Mouse (Mus musculus) embryonic stem cell, embryonic (primary cell): Measurements from ENCODE around the gene Fgd3.

ENCODE experiments used
- CTCF ChIA-PET, 4 experiments: fragments of 300-600 bp in 2 of 4; fragments of 350-600 bp in 2 of 4; sonication (Branson Sonifier 250); formaldehyde crosslinking; loops; one replicate each; lab custom pipeline; 2022; ENCODE audit warnings: inconsistent platforms in 2 of 4; lab: Charles Lee
- POLR2A ChIA-PET, 4 experiments: fragments of 300-600 bp in 2 of 4; fragments of 350-600 bp in 2 of 4; sonication (Branson Sonifier 250); formaldehyde crosslinking; loops; one replicate each; lab custom pipeline; 2022; ENCODE audit warnings: antibody characterized with exemption in 4 of 4, inconsistent platforms in 1 of 4; lab: Charles Lee

The Fgd3 gene

DNA sequence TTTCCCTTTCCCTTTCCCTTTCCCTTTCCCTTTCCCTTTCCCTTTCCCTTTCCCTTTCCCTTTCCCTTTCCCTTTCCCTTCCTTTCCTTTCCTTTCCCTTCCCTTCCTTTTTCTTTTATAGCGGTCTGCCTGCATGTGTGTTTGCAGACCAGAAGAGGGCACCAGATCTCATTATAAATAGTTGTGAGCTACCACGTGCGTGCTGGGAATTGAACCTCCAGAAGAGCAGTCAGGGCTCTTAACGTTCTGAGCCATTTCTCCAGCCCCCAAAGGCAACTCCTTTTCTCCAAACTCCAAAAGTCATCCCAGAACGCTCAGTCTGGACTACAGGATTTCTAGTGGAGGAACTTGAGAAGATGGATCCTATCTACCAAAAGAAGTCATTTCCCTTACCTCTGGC, 99.2 kb downstream of the Fgd3 start:
- POLR2A ChIA-PET, result interaction anchor here in 2 of 4 experiments (0.6 to 1.3 kb wide), 11 partner anchors 9 to 263 kb away, joined by 3 to 6 read pairs (median 3); no protein-coding TSS in a partner anchor
- CTCF ChIA-PET, result interaction anchor here (0.6 to 1.6 kb wide), 20 partner anchors 9 to 1193 kb away, joined by 3 to 14 read pairs (median 4); no protein-coding TSS in a partner anchor

DNA sequence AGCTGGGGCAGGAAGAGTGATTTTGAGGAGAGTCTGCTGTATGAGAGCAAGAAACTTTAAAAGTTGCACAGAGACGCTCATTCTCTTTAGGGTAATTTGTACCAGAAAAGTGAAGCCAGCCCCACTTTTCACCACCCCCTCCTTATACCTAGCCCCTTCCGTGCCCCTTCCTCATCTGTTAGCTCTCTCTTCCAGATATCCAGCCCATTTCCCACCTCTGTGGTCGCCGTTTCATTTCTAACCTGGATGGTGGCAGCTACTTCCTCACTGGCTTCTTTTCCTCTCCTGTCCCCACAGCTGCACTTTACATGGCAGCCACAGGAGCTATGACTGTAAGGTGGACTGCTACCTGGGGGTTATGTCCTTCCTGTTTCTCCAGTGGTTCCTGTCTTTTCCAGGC, 100.7 kb downstream of the Fgd3 start:
- POLR2A ChIA-PET, result interaction anchor here in 1 of 4 experiments (1.1 to 1.6 kb wide), 2 partner anchors 12 to 32 kb away, joined by 3 to 4 read pairs; partner anchors contain the start of gene Ninj1
- CTCF ChIA-PET, result interaction anchor here in 1 of 4 experiments (0.6 kb wide), 1 partner anchor 28 kb away, joined by 8 read pairs; no protein-coding TSS in a partner anchor

DNA sequence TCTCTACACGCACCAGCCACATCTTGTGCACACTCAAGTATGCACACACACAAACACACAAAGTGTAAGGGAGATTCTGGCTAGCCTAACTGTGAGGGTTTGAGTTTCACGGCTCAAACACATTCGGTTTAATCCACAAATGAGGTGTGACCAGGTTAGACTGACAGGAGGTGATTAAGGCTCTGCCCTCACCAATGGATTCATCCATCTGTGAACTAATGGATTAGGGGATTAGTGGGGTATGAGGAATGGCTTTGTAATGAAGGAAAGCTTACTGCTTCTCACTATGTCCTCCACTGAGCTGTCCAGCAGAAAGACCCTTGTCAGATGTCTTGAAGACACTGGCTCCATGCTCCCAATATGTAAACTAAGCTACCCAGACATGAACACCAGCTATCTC, 101.5 kb downstream of the Fgd3 start:
- CTCF ChIA-PET, result interaction anchor here in 2 of 4 experiments (0.6 kb wide), 2 partner anchors 11 to 29 kb away, joined by 4 to 8 read pairs; no protein-coding TSS in a partner anchor
- POLR2A ChIA-PET, result interaction anchor here in 1 of 4 experiments (1.1 to 1.6 kb wide), 2 partner anchors 13 to 32 kb away, joined by 3 to 4 read pairs; partner anchors contain the start of gene Ninj1

- CTCF ChIA-PET, result interaction anchor here in 2 of 4 experiments (0.6 to 1.8 kb wide), 6 partner anchors 12 to 1652 kb away, joined by 3 to 6 read pairs (median 3); no protein-coding TSS in a partner anchor
- POLR2A ChIA-PET, result interaction anchor here in 2 of 4 experiments (0.5 to 3.9 kb wide), 15 partner anchors 7 to 486 kb away, joined by 3 to 50 read pairs (median 5); partner anchors contain the start of genes Bicd2 (in 2 of the 2), Ninj1 (in 1 of the 2) and Susd3 (in 1 of the 2)
These were observed 103.1 kb downstream of the Fgd3 start for GRCm38 (mm10) chr13:49216808-49217561.

- ChIA-PET POLR2A (interaction anchor here in 3 of 4 experiments (0.5 to 3.9 kb wide), 28 partner anchors 8 to 670 kb away, joined by 3 to 50 read pairs (median 4); partner anchors contain the start of genes Bicd2 (in 2 of the 3), Iars (in 1 of the 3), Ninj1 (in 1 of the 3) and Susd3 (in 1 of the 3)), CTCF (interaction anchor here in 3 of 4 experiments (0.5 to 1.8 kb wide), 6 partner anchors 11 to 562 kb away, joined by 3 to 6 read pairs (median 4); no protein-coding TSS in a partner anchor)
These were observed 103.9 kb downstream of the Fgd3 start for GRCm38 (mm10) chr13:49216220-49216552.

DNA sequence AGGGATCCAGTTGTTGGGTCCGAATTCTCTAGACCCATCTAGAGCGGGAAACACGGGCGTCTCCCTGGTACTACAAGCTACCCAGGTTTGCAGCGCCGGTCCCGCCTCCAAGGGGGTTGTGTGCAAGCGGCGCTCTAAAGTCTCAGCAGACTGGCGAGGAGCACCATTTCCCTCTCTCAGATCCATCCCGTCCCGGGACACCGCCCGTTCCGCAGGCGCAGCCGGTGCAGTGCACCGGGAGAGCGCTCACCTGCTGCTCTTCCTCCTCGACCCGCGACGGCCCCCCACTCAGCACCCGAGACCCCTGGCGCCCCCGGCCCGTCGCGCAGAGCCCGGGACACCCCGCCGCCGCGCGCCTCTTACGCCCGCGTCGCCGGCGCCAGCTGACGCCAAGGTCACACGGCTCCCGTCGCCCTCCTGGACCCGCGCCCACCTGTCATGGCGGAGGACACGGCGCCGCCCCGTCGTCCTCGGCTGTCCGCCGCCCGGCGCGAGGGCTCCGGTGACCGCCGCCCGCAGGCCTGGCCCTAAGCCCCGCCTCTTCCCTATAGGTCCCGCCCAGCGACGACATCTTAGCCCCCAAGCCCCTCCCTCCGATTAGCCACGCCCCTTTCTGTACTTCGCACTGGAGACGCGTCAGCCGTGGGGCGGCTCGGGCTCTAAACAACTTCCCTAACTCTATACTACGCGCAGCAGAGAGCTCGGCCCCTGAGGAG, 104.4 kb downstream of the Fgd3 start, which contains the start of gene Card19:
Card19 (minus strand) TSS at position 534 of the 716 bp plus-strand sequence.
- CTCF ChIA-PET, result interaction anchor here in 3 of 4 experiments (0.5 to 1.8 kb wide), 7 partner anchors 10 to 562 kb away, joined by 3 to 6 read pairs (median 4); no protein-coding TSS in a partner anchor

DNA sequence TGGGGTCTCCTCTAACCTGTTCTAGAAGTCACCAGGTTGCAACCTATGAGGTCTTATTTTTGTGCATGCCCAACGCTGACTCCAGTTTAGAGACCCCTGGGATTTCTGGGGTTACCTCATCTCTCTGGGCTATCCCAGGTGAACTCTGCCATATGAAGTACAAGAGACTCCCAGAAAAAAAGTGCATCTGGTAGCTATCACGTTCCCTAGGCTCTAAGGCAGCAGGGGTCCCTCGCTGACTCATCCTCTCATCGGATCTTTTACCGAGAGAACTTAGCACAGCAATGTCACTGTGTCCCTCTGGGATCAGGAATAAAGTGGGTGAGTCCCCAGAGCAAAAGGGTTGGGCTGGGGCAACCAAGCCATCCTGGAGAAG, 105.0 kb downstream of the Fgd3 start:
- ChIA-PET POLR2A (interaction anchor here in 3 of 4 experiments (0.6 to 3.9 kb wide), 18 partner anchors 9 to 669 kb away, joined by 3 to 50 read pairs (median 4); partner anchors contain the start of genes Ninj1 (in 3 of the 3) and Susd3 (in 1 of the 3)), CTCF (interaction anchor here in 2 of 4 experiments (0.5 to 1.0 kb wide), 2 partner anchors 10 to 37 kb away, joined by 3 read pairs; no protein-coding TSS in a partner anchor)

More for the DNA sequence above, 104.4 kb downstream of the Fgd3 start, which contains the start of gene Card19:
- POLR2A ChIA-PET, result interaction anchor here in 3 of 4 experiments (0.5 to 3.9 kb wide), 37 partner anchors 8 to 670 kb away, joined by 3 to 50 read pairs (median 3); partner anchors contain the start of genes Ninj1 (in 3 of the 3), Bicd2 (in 2 of the 3), Susd3 (in 2 of the 3) and Iars (in 1 of the 3)

- POLR2A ChIA-PET, result interaction anchor here (0.6 to 3.9 kb wide), 8 partner anchors 11 to 114 kb away, joined by 3 to 50 read pairs (median 3); partner anchors contain the start of genes Ninj1 (in 2 of the 4) and Susd3 (in 1 of the 4)
- CTCF ChIA-PET, result interaction anchor here in 2 of 4 experiments (0.5 to 1.6 kb wide), 5 partner anchors 9 to 124 kb away, joined by 3 to 6 read pairs (median 3); no protein-coding TSS in a partner anchor
These were observed 105.7 kb downstream of the Fgd3 start for GRCm38 (mm10) chr13:49214454-49214853.

DNA sequence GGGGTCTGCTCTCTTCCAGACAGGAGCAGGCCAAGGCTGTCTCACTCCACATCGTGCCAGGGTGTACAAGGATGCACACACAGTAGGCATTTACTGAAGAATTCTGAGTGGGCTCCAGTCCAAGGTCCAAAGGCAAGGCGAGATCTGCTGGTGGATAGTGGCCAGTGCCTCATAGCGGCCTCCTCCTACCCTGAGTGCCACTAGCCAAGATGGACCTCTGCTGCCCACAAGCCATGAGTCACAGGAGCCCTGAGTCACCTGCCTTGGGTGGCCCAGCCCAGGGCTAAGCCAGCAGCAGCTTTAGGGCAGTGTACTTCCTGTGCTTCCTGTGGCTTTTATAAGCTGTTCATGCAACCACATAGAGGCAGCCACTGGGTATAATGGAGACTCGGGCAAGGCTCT, 106.6 kb downstream of the Fgd3 start:
- POLR2A ChIA-PET, result interaction anchor here in 2 of 4 experiments (0.8 to 3.9 kb wide), 7 partner anchors 9 to 54 kb away, joined by 3 to 50 read pairs (median 3); partner anchors contain the start of gene Ninj1 (in 1 of the 2)
- CTCF ChIA-PET, result interaction anchor here in 1 of 4 experiments (1.0 to 1.6 kb wide), 3 partner anchors 8 to 125 kb away, joined by 3 to 6 read pairs (median 4); no protein-coding TSS in a partner anchor

DNA sequence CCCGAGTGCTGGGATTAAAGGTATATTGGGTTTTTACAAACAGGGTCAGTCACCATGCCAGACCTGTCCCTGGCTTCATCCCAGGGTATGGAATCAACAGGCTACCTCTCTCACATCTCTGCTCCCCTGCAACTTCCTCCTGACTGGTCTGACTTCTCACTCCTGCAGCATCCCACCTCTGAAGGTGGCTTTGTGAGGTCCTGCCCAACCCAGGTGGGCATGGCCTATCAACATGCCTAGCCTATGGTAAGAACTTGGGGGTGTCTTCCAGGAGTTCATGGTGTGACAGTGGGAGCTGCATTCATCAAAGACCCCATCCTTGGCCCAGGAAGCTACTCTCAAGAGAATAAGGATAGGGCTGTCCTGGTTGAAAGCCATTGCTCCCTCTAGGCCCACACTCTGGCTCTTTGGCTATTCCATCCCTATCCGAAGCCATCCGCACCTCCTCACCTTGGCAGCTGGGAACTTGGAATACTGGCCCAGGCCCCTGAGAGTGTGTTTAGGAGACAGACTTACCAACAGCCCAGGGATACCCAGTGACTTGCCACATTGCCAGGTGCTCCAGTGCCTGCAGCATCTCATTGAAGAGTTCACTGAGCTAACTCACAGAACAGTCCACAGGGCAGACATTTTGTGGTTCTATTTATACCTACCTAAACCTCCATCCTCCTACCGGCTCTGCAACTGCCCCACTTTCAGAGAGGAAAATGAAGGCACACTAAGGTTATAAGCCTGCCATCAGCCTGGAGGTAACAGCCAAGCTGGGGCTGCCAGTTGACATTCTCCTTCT, 107.2 kb downstream of the Fgd3 start:
- POLR2A ChIA-PET, result interaction anchor here in 2 of 4 experiments (0.8 to 3.9 kb wide), 7 partner anchors 8 to 53 kb away, joined by 3 to 50 read pairs (median 3); partner anchors contain the start of gene Ninj1 (in 1 of the 2)
- CTCF ChIA-PET, result interaction anchor here in 1 of 4 experiments (1.0 to 1.6 kb wide), 3 partner anchors 7 to 126 kb away, joined by 3 to 6 read pairs (median 4); no protein-coding TSS in a partner anchor
